Mouse (Mus musculus) left cerebral cortex, postnatal 14 days (tissue): ENCODE results near the gene 6030468B19Rik. TPM values are rescaled to one million over a fixed set of nuclear protein-coding genes. Genes with fewer than 3 reads are reported as not detected.

Experiments used
- DNase-seq, 2 experiments: peaks; one replicate each; pipeline ENCODE4 v3.0.0; 2021 to 2022; ENCODE audit warnings: low spot score in 2 of 2, mixed read lengths in 1 of 2
- intact Hi-C: fragments of 180-260 bp; cut with DNase I; formaldehyde crosslinking; loops from one replicate; pipeline ENCODE4 v1.15.1; 2025
- total RNA-seq, 2 experiments: library from RNA; stranded (reverse); gene quantifications; 2 replicates each; pipeline ENCODE4 v1.2.3; 2021

Gene 6030468B19Rik
- total RNA-seq, 2 experiments from 2014 or later, result not detected

- intact Hi-C loops, result no loop called here
- DNase-seq, result no peak
These were observed 47.5 kb downstream of the 6030468B19Rik start for GRCm38 (mm10) chr11:117844997-117845396.

- DNase-seq, result no peak
- intact Hi-C loops, result no loop called here
These were observed 48.2 kb downstream of the 6030468B19Rik start for GRCm38 (mm10) chr11:117845651-117846050.

- intact Hi-C loops, result no loop called here
- DNase-seq, result no peak
These were observed 49.2 kb downstream of the 6030468B19Rik start for GRCm38 (mm10) chr11:117846640-117847039.

GRCm38 (mm10) chr11:117847593-117848215 is 50.2 kb downstream of the 6030468B19Rik start:
- DNase-seq, result no peak
- intact Hi-C loops, result no loop called here

- intact Hi-C loops, result no loop called here
- peak in 1 of 2 experiments; percentile 25 for DNase-seq
These were observed 51.0 kb downstream of the 6030468B19Rik start for GRCm38 (mm10) chr11:117848271-117848984.

- peak; percentile 97 for DNase-seq
- intact Hi-C loops, result no loop called here
These were observed 51.7 kb downstream of the 6030468B19Rik start, which contains the start of gene Birc5 for GRCm38 (mm10) chr11:117848985-117849671. TSS of gene Birc5 (plus strand) at chr11:117849251.

- intact Hi-C loops, result no loop called here
- DNase-seq, result no peak
These were observed 55.4 kb downstream of the 6030468B19Rik start for GRCm38 (mm10) chr11:117852875-117853274.

GRCm38 (mm10) chr11:117854241-117854640 is 56.8 kb downstream of the 6030468B19Rik start:
- no peak for DNase-seq
- intact Hi-C loops, result no loop called here

- no peak for DNase-seq
- intact Hi-C loops, result no loop called here
These were observed 57.9 kb downstream of the 6030468B19Rik start for GRCm38 (mm10) chr11:117855360-117855759.

- intact Hi-C loops, result no loop called here
- DNase-seq, result no peak
These were observed 58.5 kb downstream of the 6030468B19Rik start for GRCm38 (mm10) chr11:117855975-117856374.

Other genes starting within 250 kb of the 6030468B19Rik start
- 10 to 100 TPM; 56.5 to 57.5 TPM for gene Tnrc6c, start 143.4 kb upstream of the 6030468B19Rik start, total RNA-seq
- gene Tmc8, start 15.6 kb upstream of the 6030468B19Rik start, total RNA-seq, result 1 to 10 TPM; 1.0 to 1.4 TPM
- gene Tmc6, start 15.5 kb upstream of the 6030468B19Rik start, total RNA-seq, result 1 to 10 TPM; 4.0 to 5.4 TPM
- gene Gm20708, start 12.0 kb downstream of the 6030468B19Rik start, total RNA-seq, result 1 to 10 TPM; 1.9 to 2.3 TPM
- 10 to 100 TPM; 11.9 to 13.0 TPM for gene Syngr2, start 12.0 kb downstream of the 6030468B19Rik start, total RNA-seq
- gene Afmid, start 28.3 kb downstream of the 6030468B19Rik start, total RNA-seq, result 1 to 10 TPM; 7.0 to 8.4 TPM
- gene Tk1, start 28.4 kb downstream of the 6030468B19Rik start, total RNA-seq, result 1 to 10 TPM; 1.3 to 1.4 TPM
- 1 to 10 TPM; 1.6 to 1.7 TPM for gene Birc5, start 51.6 kb downstream of the 6030468B19Rik start, total RNA-seq
- not detected for gene Tmem235, start 63.1 kb downstream of the 6030468B19Rik start, total RNA-seq
- gene Tha1, start 75.8 kb downstream of the 6030468B19Rik start, total RNA-seq, result 1 to 10 TPM; 3.4 to 5.1 TPM
- 1 to 10 TPM; 3.7 to 3.8 TPM for gene Socs3, start 172.4 kb downstream of the 6030468B19Rik start, total RNA-seq
- gene Pgs1, start 188.6 kb downstream of the 6030468B19Rik start, total RNA-seq, result 10 to 100 TPM; 74.4 to 76.2 TPM